Mouse (Mus musculus): ENCODE data around the gene Dio3. TPM values are rescaled to one million over a fixed set of nuclear protein-coding genes. Genes with fewer than 3 reads are reported as not detected.

The Dio3 gene
- total RNA-seq (2021), result under 1 TPM; 0.13 to 0.32 TPM
- long read RNA-seq, experiment 1, result 0 reads
- long read RNA-seq, experiment 2, result 0 reads

DNA sequence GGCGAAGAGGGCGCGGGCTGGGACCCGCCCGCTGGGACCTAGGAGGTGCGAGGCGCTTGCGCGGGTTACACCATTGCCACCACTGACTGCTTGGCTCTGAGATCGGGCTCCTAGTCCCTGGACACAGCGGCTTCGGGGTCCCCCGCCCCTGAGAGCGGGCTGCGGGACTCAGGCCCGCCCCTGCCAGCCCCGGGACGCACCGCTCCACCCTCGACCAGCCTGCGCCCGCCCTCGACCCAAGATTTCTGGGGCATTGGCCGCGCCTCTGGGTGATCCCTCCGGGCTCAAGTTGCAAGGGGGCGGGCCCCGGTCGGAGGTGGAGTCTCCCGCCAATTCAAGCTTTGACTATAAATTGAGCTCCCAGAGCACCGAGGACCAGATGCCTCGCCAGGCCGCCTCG lies at the start of gene Dio3:
TSS of gene Dio3 (plus strand) at position 216 of the 400 bp plus-strand sequence.
- no peak for DNase-seq
- intact Hi-C loops (cut with DNase I), result no loop called here

DNA sequence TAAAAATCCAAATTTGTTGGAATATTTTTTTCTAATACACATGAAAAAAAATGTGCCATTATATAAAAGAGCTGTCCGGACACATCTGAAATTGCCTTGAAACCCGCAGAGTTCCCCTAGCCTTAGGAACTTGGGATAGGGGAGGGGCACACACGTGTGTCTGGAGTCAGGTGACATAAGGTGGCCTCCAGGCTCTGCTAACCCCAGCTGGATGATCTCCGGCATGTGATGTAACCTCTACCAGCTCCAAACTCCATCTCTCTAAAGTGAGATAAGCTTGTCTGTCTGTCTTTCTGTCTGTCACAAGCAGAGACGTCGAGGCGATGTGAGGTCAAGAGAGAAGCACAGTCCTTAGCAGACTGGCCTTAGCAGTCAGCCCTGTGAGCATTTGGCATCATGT lies 48.6 kb upstream of the Dio3 start:
- intact Hi-C loops (cut with DNase I), result no loop called here
- DNase-seq, result no peak

DNA sequence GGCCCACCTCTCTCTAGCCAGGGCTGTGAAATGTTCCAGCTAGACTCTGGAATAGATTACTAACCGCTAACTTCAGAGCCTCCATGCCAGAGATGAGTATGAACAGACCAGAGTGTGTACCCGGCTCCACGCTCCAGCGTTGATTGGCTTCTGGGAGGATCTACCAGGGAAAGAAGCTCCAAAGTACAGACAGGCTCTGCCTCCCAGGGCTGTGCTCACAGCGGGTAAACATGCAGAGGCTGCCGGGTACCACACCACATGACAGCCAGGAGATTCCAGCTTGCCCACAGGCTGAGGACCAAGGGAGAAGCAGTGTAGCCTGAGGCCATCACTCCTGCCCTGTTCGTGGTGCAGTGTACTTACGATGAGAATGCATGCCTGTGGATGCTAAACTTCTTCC lies 48.1 kb upstream of the Dio3 start:
- intact Hi-C loops (cut with DNase I), result no loop called here
- no peak for DNase-seq

DNA sequence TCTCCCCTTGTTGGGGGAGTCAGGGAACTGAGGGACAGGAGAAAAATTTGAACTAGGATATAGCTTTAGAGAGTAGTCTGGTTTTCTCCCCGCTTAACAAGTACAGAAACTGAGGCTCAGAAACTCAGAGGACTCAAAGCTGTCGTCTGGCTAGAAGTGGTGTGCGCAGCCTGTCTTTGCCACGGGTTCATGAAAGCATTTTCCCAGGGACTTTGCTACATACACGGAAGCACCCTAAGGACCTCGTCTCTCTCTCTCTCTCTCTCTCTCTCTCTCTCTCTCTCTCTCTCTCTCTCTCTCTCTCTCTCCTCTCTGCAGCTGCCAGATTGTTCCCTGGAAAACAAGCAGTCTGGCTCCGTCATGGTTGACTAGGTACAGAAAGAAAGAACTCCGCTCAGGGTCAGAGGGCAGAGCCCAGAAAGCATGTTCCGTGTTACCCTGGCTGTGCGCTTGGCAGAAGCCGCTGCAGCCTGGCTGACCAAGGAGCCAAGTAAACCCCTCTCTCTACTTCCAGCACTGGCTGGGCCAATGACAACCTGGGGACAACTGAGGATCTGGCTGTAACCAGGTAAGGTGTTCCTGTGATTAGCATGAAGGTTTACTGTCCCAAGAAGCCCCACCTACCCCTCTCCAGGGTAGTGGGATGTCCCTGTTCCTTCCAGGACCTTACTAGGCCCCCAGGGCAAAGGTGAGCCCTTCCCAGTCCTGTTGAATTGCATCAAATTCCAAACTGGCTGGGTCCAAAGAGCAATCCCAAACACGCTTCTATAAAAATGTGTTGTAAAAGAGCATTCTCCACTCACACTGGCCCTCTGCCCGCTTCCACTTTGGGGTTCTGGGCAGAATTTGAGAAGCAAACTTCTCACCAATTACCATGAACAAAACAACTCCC lies 46.9 kb upstream of the Dio3 start:
- intact Hi-C loops (cut with DNase I), result no loop called here
- DNase-seq, result no peak

DNA sequence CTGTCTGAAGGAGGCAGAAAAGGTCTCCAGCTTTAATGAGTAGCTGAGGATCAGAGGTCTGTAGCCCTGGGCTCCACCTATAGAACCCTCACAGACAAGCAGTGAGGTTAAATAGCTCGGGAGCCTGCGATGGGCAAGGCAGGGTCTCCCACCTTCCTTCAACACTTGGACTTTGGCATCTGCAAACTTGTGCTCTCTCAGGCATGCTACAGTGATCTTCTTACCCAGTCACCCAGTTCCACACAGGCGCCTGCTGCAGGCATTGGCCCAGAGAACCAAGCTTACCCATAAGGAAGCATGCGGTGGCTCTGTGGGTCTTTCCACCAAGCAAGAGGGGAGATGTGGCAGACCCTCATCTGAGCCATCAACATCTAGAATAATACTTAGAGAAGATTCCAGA lies 43.0 kb upstream of the Dio3 start:
- intact Hi-C loops (cut with DNase I), result no loop called here
- DNase-seq, result no peak

DNA sequence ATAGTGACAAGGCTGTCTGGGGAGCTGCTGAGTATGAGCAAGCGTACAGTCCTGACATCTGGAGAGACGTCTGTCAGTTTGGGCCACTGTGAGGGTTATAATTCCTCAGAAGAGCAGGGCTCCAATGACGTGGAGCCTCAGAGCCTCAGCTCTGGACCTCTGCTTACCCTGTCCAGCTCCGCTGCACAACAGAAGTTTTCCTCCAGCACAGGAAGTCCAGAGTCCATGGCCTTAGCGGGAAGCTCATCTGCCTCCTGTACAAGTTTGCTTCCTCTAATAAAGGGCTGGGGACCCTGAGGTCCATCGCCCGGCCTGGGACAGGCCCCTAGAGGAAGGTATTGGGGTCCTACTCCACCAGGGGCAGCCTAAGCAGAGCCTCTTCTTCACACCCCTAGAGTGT lies 41.8 kb upstream of the Dio3 start:
- intact Hi-C loops (cut with DNase I), result no loop called here
- DNase-seq, result no peak

DNA sequence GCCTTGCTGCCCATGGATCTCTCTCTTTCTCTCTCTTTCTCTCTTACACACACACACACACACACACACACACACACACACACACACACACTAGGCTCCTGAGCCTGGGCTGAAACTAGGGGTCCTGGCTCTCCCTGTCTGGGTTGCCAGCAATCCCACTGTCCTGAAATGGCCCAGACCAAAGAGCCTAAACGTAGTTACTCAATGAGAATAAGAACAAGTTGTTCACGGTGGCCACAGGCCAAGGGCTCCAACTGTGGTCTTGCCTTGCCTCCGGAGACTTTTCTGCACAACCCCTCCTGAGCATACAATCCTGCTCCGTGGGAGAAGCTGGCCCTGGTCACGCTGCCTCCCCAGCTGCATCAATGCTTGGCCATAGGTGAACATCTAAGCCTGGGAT lies 39.5 kb upstream of the Dio3 start:
- intact Hi-C loops (cut with DNase I), result no loop called here
- no peak for DNase-seq

DNA sequence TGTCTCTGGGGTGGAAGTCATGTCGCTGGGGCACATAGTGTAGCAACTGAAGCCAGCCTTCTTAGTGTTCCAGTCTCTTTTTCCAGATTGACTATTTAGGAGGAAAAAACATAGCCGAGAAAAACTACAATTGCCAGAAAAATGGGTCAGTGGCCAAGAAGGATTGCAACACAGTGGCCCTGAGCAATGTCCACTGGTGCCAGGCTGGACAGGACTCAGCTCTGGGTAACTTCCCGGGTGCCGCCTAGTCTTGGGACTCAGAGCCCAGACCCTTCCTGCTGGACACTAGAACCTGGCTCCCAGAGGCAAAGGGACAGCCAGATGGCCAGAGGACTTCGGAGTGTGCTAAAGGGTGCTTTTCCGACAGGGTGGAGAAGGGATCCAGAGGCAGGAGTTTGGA lies 34.3 kb upstream of the Dio3 start:
- intact Hi-C loops (cut with DNase I), result no loop called here
- DNase-seq, result peak; percentile 28 to 41

DNA sequence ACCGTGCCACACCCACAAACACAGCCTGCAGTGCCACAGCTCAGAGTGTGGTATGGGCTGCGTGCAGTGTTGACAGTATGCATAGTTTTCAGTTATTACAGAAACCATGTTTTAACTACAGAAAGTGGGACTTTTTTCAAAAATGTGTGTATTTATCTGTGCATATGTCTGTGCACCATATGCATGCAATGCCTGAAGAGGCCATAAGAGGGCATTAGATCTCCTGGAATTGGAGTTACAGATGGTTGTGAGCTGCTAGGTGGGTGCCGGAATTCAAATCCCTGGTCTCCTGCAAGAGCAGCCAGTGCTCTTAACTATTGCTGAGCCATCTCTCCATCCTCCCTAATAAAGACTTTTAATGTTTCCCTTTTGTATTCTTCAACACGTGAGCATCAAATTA lies 33.4 kb upstream of the Dio3 start:
- intact Hi-C loops (cut with DNase I), result no loop called here
- no peak for DNase-seq

DNA sequence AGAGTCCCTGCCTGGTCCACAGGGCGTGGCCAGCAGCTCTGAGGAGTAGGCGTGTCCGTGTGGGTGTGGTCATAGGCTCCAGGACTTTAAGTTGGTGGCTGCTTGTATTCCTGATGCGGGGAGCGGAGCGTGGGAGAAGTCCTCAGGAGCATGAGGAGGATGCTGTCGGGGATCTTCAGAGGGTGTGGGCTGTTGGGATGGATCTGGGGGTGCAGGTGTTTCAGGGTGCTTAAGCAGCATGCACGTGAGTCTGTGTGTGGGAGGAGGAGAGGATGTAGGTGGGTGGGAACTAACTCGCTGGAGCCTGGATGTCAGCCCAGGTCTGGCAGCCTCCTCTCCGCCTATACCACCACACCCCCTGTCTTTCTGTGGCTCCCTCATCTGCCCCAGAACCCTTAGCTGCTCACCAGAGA lies 26.7 kb upstream of the Dio3 start:
- intact Hi-C loops (cut with DNase I), result no loop called here
- DNase-seq, result no peak

DNA sequence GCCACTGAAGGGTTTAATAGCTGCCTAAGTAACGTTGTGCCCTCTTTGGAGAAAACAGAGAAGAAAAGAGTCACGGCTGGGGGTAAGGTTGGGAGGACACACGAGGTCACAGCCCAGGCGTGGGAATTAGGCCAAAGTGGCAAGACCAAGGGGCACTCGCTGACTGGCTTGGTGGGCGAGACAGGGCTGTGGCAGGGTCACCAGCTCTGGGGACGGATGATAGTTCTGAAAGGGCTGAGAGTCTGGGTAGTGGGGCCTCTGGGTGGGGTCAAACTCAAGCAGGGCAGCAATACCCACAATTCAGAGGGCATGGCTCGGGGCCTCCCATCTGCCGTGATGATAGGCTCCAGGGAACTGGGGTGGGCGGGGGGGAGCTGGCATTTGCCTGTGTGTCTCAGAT lies 23.1 kb upstream of the Dio3 start:
- DNase-seq, result no peak
- intact Hi-C loops (cut with DNase I), result no loop called here

DNA sequence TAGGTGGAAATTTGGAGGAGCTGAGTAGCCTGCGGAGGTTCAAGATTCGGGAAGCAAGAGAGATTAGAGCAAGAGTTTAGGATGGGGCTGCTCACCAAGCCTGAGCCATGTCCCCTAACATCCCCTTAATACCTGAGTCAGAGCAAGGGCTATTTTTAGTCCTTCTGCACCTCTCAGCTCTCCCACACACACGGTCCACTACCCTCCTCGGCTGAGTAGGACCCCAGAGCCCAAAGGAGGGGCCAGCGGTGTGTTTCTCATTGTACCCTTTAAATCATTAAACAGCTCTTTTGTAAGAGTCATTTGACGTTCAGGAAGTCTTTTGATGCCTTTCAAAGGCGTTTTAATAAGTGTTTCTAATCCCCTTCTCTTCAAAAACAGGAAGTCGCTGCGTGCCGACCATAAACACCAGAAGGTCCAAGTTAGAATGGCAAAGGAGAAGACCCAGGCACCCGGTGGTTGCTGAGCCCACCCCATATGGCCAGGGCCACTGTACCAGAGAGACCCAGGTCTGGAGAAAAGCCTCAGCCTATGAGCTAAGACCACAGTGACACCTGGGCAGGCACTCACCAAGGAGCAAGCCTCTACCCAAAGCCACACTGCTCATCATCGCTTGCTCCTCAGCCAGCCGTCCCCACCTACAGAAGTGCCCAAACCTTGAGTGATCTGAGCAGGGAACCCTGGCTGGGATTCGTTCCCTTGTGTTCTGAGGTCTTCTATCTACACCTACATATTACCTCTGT lies 22.2 kb upstream of the Dio3 start:
- no peak for DNase-seq
- intact Hi-C loops (cut with DNase I), result no loop called here

DNA sequence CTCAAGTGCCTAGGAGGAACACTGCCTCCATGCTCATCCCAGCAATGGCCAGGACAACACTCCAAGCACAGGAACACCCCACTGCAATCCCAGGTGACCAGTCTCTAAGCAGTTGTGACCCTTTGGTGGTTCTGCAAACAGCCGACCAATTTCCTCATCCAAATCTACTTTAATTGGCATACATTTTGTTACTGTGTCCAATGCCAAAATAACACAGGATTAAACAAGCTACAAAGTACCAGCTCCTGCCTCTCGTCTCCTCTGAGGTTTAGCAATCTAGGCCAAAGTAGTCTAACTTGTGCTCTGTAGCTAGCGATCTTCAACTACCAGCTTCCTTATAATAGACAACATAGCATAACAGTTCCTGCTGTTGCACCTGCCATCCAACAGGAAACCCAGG lies 10.6 kb upstream of the Dio3 start:
- intact Hi-C loops (cut with DNase I), result no loop called here
- no peak for DNase-seq

DNA sequence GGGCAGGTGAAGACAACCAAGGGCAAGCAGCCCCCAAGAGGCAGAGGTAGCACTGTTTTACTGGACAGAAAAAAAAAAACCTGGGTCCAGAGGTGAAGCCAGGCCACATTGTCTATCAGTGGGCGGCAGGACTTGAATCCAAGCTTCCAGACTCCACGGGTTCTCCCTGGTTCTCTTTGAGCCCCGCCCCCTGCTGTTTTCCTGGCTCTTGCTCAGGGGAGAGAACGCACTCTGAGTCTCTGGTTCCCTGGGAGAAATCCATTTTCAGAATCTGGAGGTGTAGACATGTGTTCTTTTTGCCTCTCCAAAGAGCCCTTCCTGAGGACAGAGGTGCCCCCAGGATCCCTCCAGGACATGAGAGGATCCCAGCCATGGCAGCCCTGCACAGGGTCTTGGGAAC lies 9.2 kb upstream of the Dio3 start:
- no peak for DNase-seq
- intact Hi-C loops (cut with DNase I), result no loop called here

DNA sequence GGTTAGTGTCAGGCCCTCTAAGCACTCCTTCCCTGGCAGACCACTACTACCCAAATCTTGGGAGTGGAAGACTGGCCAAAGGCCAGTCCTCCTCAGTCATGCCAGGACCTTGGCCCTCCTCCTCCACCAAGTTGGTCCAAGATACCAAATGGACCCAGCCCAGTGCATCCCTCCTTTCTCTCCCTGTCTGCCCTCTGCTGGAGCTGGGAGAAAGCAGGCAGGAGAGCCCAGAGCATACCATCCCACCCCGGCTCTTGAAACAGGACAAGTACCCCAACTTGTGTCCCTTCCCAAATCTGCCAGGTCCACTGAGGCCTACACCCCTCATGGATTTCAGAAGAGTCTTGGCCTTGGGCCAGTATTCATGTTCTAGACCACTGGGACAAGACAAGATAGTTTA lies 2.8 kb upstream of the Dio3 start:
- intact Hi-C loops (cut with DNase I), result no loop called here
- DNase-seq, result no peak

DNA sequence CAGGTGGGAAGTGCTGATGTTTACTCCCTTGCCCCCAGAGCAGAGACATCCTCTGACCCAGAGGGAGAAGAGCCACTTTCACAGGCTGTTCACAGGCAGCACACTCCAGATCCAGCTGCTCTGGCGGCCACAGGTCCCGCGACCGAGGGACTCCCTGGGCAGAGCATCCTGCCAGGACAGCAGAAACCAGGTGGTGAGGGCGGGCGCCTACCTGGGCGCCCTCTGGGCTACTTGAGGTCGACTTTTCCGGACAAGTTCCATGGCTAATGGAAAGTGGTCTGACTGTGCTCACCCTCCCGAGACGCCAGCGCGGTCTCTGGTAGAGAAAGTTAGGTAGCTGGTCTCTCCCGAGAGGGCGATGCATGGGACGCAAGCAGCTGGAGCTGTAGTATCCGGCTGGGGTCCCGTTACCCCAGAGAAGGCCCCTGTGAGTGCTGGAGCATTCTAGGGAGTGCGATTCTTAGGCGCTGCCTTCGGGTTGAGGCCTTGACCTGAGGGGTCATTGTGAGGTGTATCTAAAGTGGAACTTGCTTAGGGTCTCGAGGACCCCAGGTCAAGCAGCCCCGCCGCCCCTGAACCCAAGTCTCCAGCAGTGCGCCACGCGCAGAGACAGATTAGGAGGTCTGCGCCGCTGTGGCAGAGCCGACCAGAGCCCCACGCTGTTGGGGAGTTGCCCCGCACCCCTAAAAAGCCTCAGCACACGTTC lies 1.5 kb upstream of the Dio3 start:
- no peak for DNase-seq
- intact Hi-C loops (cut with DNase I), result no loop called here

DNA sequence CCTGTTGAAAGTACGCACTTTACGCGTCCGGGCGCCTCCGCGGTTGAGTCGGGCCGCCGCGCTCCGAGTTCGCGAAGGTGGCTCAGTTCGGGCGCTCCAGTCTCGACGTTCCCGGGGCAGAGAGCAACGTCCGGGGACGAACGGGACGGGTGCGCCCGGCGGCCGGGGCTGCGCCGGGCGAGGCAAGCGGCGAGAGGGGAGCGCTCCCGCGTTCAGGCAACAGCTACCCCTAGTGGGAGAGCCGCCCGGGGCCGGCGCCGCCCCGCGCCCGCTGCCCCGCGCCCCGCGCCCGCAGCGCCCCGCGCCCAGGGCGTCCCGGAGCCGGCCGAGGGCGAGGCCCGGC lies 932 bp upstream of the Dio3 start:
- intact Hi-C loops (cut with DNase I), result no loop called here
- no peak for DNase-seq

DNA sequence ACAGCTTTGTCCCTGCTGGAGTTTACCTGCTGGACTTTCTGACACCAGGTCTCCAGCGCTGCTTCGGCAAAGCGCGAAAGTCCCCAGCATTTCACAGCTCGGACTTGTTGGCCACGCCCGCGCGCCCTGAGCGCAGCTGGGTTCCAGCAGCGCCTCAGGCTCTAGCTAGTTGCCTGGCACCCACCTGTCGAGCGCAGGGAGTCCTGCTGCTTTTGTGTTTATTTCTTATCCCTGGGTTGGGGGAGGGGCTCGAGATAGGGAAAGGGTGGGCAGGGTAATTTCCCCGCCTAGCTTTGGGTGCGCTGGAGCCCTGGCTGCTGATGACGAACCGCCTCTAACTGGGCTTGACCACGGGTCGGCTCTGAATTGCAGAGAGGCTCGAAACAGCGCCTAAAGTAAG lies 1.5 kb downstream of the Dio3 start:
- DNase-seq, result no peak
- intact Hi-C loops (cut with DNase I), result no loop called here

DNA sequence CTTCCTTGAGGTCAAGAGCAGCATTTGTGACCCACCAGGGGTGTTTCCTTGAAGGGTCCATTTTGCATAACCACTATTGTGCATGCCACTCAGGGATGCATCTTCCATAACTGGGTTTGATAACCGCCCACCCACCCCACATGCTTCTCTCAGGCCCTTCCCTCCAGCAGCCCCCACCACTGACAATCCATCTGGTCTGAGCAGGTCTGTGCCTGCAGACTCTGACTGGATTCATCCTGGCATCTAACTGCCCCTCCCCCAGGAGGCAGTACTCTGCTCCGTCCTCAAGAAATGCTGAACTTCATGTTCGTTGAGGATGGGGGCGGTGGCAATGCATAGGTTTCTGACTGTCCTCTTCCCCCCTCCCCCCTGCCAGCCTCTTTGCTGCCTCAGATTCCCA lies 4.9 kb downstream of the Dio3 start:
- DNase-seq, result no peak
- intact Hi-C loops (cut with DNase I), result no loop called here

DNA sequence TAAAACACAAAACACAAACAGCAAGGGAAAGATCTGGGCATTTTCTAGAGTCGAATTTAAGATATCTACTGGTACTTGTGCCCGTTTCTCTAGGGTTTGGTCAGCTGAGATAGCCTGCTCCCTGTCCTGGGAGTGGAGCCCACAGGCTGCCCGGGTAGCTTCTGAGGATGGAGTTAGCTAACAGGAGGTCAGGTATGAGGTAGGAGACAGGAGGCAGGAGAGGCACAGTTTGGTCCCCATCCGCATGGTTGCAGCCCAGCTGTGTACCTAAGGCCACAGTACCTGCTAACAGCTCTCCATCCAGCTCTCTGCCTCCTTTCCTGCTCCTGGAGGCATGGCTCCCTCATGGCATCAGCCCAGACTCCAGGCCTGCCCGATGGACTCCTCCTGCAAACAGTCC lies 13.9 kb downstream of the Dio3 start:
- intact Hi-C loops (cut with DNase I), result no loop called here
- no peak for DNase-seq

DNA sequence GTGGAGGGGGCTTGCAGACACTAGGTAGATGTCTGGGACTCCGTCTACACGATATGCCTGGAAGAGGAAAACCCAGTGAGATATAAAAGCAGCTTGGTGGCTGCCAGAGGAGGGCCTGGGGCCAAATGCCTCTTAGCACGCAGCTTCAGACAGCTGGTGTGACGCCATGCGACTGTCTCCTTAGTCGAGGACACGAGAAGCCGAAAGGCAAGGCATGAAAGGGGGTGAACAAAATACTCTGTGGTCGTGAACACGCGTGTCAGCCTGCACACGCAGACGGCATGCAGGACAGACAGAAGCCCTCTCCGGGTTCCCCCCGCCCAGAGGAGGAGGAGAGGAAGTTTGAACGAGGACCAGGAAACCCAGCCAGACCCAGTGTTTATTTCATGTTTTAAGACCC lies 16.0 kb downstream of the Dio3 start:
- DNase-seq, result no peak

DNA sequence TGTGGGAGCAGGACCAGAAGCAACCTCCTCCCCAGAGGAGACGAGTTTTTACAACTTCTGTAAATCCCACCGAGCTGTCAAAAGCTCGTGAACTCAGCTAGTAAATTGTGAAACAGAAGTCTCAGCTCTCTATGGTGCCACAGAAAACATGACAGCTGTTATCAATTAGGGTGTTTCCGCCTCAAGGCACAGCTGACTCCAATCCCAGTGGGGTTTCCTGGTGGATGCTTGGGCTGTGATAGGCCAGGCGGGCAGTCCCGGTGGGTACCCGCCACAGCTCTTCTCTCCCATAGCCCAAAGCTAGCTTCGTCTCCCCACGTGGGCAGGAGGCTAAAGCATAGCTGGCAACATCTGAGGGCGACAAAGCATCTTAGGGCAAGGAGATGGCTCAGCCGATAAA lies 19.8 kb downstream of the Dio3 start:
- no peak for DNase-seq
- intact Hi-C loops (cut with DNase I), result no loop called here

More for the DNA sequence above, 16.0 kb downstream of the Dio3 start:
- intact Hi-C loops (cut with DNase I), result no loop called here
